Mouse (Mus musculus) hindbrain, embryonic 12.5 days (tissue): Measurements from ENCODE around the gene Hoxd10. TPM values are rescaled to one million over a fixed set of nuclear protein-coding genes. Genes with fewer than 3 reads are reported as not detected.

Experiments
- ATAC-seq: fragments of 200-750 bp; cut with Nextera tagmentation; 2 replicates; pipeline ENCODE4 v1.8.0; 2017; ENCODE audit warnings: moderate TSS enrichment; ENCODE audit not compliant: low FRiP score
- H3K27ac ChIP-seq: fragments of 300-500 bp; sonication (generic); 2 replicates; pipeline ENCODE4 v1.5.1; 2016; ENCODE audit warnings: mild to moderate bottlenecking
- H3K27me3 ChIP-seq: fragments of 300-500 bp; sonication (generic); 2 replicates; pipeline ENCODE4 v1.6.1; 2016; ENCODE audit warnings: mild to moderate bottlenecking
- H3K36me3 ChIP-seq: fragments of 300-500 bp; sonication (generic); 2 replicates; pipeline ENCODE4 v1.6.1; 2016; ENCODE audit warnings: mild to moderate bottlenecking
- H3K4me1 ChIP-seq: fragments of 300-500 bp; sonication (generic); 2 replicates; pipeline ENCODE4 v1.6.1; 2016
- H3K4me2 ChIP-seq: fragments of 300-500 bp; sonication (generic); replicated peaks from 2 replicates; pipeline ENCODE4 v1.6.1; 2016; ENCODE audit warnings: mild to moderate bottlenecking
- H3K4me3 ChIP-seq: fragments of 300-500 bp; sonication (generic); 2 replicates; pipeline ENCODE4 v1.5.1; 2016; ENCODE audit warnings: mild to moderate bottlenecking
- H3K9ac ChIP-seq: fragments of 300-500 bp; sonication (generic); 2 replicates; pipeline ENCODE4 v1.6.1; 2016; ENCODE audit warnings: mild to moderate bottlenecking, moderate library complexity
- H3K9me3 ChIP-seq: fragments of 300-500 bp; sonication (generic); replicated peaks from 2 replicates; pipeline ENCODE4 v1.6.1; 2016; ENCODE audit warnings: mild to moderate bottlenecking
- WGBS: fragments of 180-500 bp; shearing (Covaris S2); methylation state at CpG from one replicate; pipeline ENCODE4 v1.1.7; 2016; 5-methylcytosine and 5-hydroxymethylcytosine counted together
- polyA plus RNA-seq: library from polyadenylated mRNA; unstranded; fragments of >200 nt; fragmentation: Nextera tagmentation; extraction: Ambion mirVana; gene quantifications from 2 replicates; pipeline ENCODE4 v1.2.1, GENCODE M21; 2016

The Hoxd10 gene
- polyA plus RNA-seq, 1 experiment from 2014 or later, result not detected

GRCm38 (mm10) chr2:74735851-74736687 is 44.3 kb downstream of the Hoxd10 start:
- WGBS, result under 1% methylated on average over 42 of the region's 42 CpGs
- no peaks in the 10 kb centered on the region for H3K9me3 ChIP-seq
- H3K36me3 ChIP-seq, result no peaks in the 10 kb centered on the region
- peak overlapping the region; percentile 44 for H3K4me3 ChIP-seq
- peak overlapping the region; percentile 49 for H3K4me2 ChIP-seq
- no peak for ATAC-seq
- peak overlapping the region; percentile 97 for H3K27ac ChIP-seq
- H3K9ac ChIP-seq, result peak overlapping the region; percentile 73
- peaks cover 92% of the 10 kb centered on the region for H3K27me3 ChIP-seq
- H3K4me1 ChIP-seq, result no peaks in the 10 kb centered on the region; the same call in 1 of the 2 replicates

GRCm38 (mm10) chr2:74736688-74737577 is 45.2 kb downstream of the Hoxd10 start:
- H3K4me3 ChIP-seq, result peak overlapping the region; percentile 44
- peak overlapping the region; percentile 97 for H3K27ac ChIP-seq
- no peaks in the 10 kb centered on the region for H3K36me3 ChIP-seq
- H3K27me3 ChIP-seq, result peaks cover 93% of the 10 kb centered on the region
- H3K9ac ChIP-seq, result peak overlapping the region; percentile 73
- H3K9me3 ChIP-seq, result no peaks in the 10 kb centered on the region
- 4% methylated on average over 15 of the region's 15 CpGs for WGBS
- H3K4me2 ChIP-seq, result peak overlapping the region; percentile 49
- ATAC-seq, result no peak
- H3K4me1 ChIP-seq, result peaks cover 3% of the 10 kb centered on the region; the same call in 1 of the 2 replicates

- Histone ChIP-seq H3K9ac (peak overlapping the region; percentile 73), H3K4me2 (peak overlapping the region; percentile 49), H3K4me1 (peaks cover 3% of the 10 kb centered on the region; the same call in 1 of the 2 replicates), H3K4me3 (peak overlapping the region; percentile 44), H3K9me3 (no peaks in the 10 kb centered on the region), H3K36me3 (no peaks in the 10 kb centered on the region), H3K27me3 (peaks cover 93% of the 10 kb centered on the region), H3K27ac (peak overlapping the region; percentile 97)
- no peak for ATAC-seq
- WGBS, result 2% methylated on average over 7 of the region's 7 CpGs
Measured at GRCm38 (mm10) chr2:74737578-74738070, 45.9 kb downstream of the Hoxd10 start.

- ATAC-seq, result no peak
- Histone ChIP-seq H3K9me3 (no peaks in the 10 kb centered on the region), H3K36me3 (no peaks in the 10 kb centered on the region), H3K27ac (peak overlapping the region; percentile 97), H3K4me1 (peaks cover 5% of the 10 kb centered on the region; the same call in 1 of the 2 replicates), H3K9ac (peak overlapping the region; percentile 73), H3K4me2 (peak overlapping the region; percentile 49), H3K4me3 (peak overlapping the region; percentile 44), H3K27me3 (peaks cover 95% of the 10 kb centered on the region)
- WGBS, result 1% methylated on average over 20 of the region's 20 CpGs
Measured at GRCm38 (mm10) chr2:74738623-74739475, 47.1 kb downstream of the Hoxd10 start.

- H3K27ac ChIP-seq, result peak overlapping the region; percentile 97
- H3K36me3 ChIP-seq, result no peaks in the 10 kb centered on the region
- H3K9me3 ChIP-seq, result no peaks in the 10 kb centered on the region
- H3K4me3 ChIP-seq, result peak overlapping the region; percentile 44
- H3K27me3 ChIP-seq, result peaks cover 96% of the 10 kb centered on the region
- 5% methylated on average over 2 of the region's 2 CpGs for WGBS
- H3K4me1 ChIP-seq, result peaks cover 8% of the 10 kb centered on the region
- H3K4me2 ChIP-seq, result peak overlapping the region; percentile 49
- ATAC-seq, result no peak
- peak overlapping the region; percentile 73 for H3K9ac ChIP-seq
Measured at GRCm38 (mm10) chr2:74739476-74739800, 47.7 kb downstream of the Hoxd10 start.

GRCm38 (mm10) chr2:74739869-74740268 is 48.1 kb downstream of the Hoxd10 start:
- peak overlapping the region; percentile 73 for H3K9ac ChIP-seq
- peaks cover 8% of the 10 kb centered on the region for H3K4me1 ChIP-seq
- peak overlapping the region; percentile 49 for H3K4me2 ChIP-seq
- no peak for ATAC-seq
- peak overlapping the region; percentile 44 for H3K4me3 ChIP-seq
- no peaks in the 10 kb centered on the region for H3K36me3 ChIP-seq
- H3K27ac ChIP-seq, result peak overlapping the region; percentile 97
- H3K27me3 ChIP-seq, result peaks cover 96% of the 10 kb centered on the region
- WGBS, result 1% methylated on average over 14 of the region's 14 CpGs
- H3K9me3 ChIP-seq, result no peaks in the 10 kb centered on the region

- Histone ChIP-seq H3K4me1 (peaks cover 8% of the 10 kb centered on the region), H3K9me3 (no peaks in the 10 kb centered on the region), H3K9ac (peak overlapping the region; percentile 73), H3K27me3 (peaks cover 96% of the 10 kb centered on the region), H3K36me3 (no peaks in the 10 kb centered on the region), H3K4me2 (peak overlapping the region; percentile 49), H3K27ac (peak overlapping the region; percentile 97), H3K4me3 (peak overlapping the region; percentile 44)
- peak; percentile 28; the same call in 1 of the 2 replicates for ATAC-seq
- under 1% methylated on average over 43 of the region's 43 CpGs for WGBS
Measured at GRCm38 (mm10) chr2:74740311-74741091, 48.8 kb downstream of the Hoxd10 start.

- WGBS, result 19% methylated on average over 2 of the region's 3 CpGs
- peak overlapping the region; percentile 73 for H3K9ac ChIP-seq
Measured at GRCm38 (mm10) chr2:74741252-74741978, 49.7 kb downstream of the Hoxd10 start.

GRCm38 (mm10) chr2:74741979-74742277 is 50.2 kb downstream of the Hoxd10 start:
- Histone ChIP-seq H3K4me1 (peaks cover 13% of the 10 kb centered on the region), H3K9me3 (no peaks in the 10 kb centered on the region), H3K27ac (peak overlapping the region; percentile 97), H3K9ac (no peak overlapping the region), H3K4me2 (peak overlapping the region; percentile 49; the same call in 1 of the 2 replicates), H3K4me3 (no peak overlapping the region), H3K36me3 (no peaks in the 10 kb centered on the region; the same call in 1 of the 2 replicates), H3K27me3 (peaks cover 96% of the 10 kb centered on the region)
- no peak for ATAC-seq

More at GRCm38 (mm10) chr2:74741252-74741978, 49.7 kb downstream of the Hoxd10 start:
- H3K4me2 ChIP-seq, result peak overlapping the region; percentile 49
- H3K4me1 ChIP-seq, result peaks cover 9% of the 10 kb centered on the region
- no peaks in the 10 kb centered on the region; the same call in 1 of the 2 replicates for H3K36me3 ChIP-seq
- H3K9me3 ChIP-seq, result no peaks in the 10 kb centered on the region
- ATAC-seq, result no peak
- peak overlapping the region; percentile 97 for H3K27ac ChIP-seq
- peak overlapping the region; percentile 44 for H3K4me3 ChIP-seq
- H3K27me3 ChIP-seq, result peaks cover 96% of the 10 kb centered on the region
